Mouse (Mus musculus): ENCODE measurements around the gene Atxn1.
A peak's percentile ranks its signal among the peaks of the same experiment; 100 is the strongest.

Atxn1 gene

GRCm38 (mm10) chr13:45796286-45796685, 168.5 kb downstream of the Atxn1 start:
- DNase-seq (ENCODE audit: inconsistent age in 2 of 2, low spot score in 1 of 2), result peak in 1 of 2 experiments; percentile 65

- no peak for DNase-seq (ENCODE audit: inconsistent age in 2 of 2, low spot score in 1 of 2)
Observed at GRCm38 (mm10) chr13:45793796-45794195, 171.0 kb downstream of the Atxn1 start.

DNA sequence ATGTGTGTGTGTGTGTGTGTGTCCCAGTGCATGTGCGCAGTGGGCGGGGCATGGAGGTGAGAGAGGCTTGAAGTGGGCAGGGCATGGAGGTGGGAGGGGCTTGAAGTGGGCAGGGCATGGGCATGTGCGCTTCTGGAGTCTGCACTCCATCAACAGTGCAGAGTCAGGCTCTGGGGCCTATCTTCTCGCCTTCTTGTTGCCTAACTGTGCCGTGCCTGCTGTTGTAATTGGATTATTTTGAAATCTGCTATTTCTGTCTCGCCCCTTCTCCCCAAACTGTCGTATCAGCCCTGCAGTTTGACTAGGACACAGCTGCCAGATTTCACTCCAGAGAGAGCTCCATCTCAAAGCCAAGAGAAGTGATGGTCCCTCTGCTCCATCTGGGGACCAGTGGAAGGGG, 178.4 kb downstream of the Atxn1 start:
- DNase-seq (ENCODE audit: inconsistent age in 2 of 2, low spot score in 1 of 2), result peak in 1 of 2 experiments; percentile 54

DNA sequence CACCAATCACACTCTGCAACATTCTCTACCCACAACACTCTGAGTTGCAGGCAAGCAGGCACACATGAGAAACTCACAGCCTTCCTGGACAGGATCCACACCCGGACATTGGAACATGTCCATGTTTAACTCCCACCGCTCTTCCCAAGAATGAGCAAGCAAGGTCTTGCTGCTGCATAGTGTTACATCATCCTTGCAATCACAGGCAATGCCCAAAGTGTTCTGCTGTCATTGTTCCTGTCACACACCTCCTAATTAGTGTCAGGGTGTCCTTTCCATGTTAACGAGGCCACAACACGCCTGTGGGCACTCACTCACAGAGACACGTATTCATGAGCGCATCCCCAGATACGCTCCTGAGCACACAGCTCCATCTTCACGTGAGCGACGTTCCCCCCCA, 181.1 kb downstream of the Atxn1 start:
- DNase-seq (ENCODE audit: inconsistent age in 2 of 2, low spot score in 1 of 2), result peak in 1 of 2 experiments; percentile 49

- DNase-seq (ENCODE audit: inconsistent age in 2 of 2, low spot score in 1 of 2), result no peak
Observed at GRCm38 (mm10) chr13:45778750-45779149, 186.1 kb downstream of the Atxn1 start.

DNA sequence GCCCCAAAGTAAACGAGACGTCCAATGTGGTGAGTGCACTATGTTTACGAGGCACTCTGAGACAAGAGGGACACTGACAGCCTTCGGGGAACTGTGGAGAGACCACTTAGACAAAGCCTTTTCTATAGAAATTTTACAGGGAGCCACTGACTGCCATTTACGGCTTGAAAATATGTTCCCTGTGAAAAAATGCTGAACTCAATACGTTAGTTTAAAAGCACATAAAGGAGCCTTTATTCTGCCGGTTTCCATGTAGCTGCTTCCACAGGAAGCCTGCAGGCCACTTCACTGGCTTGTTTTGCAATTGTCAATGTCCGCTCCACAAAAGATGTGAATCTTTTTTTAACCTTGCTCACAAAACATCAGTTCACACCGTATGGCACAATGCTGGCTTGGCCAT, 186.6 kb downstream of the Atxn1 start:
- DNase-seq (ENCODE audit: inconsistent age in 2 of 2, low spot score in 1 of 2), result no peak

GRCm38 (mm10) chr13:45775516-45775915, 189.3 kb downstream of the Atxn1 start:
- no peak for DNase-seq (ENCODE audit: inconsistent age in 2 of 2, low spot score in 1 of 2)

DNA sequence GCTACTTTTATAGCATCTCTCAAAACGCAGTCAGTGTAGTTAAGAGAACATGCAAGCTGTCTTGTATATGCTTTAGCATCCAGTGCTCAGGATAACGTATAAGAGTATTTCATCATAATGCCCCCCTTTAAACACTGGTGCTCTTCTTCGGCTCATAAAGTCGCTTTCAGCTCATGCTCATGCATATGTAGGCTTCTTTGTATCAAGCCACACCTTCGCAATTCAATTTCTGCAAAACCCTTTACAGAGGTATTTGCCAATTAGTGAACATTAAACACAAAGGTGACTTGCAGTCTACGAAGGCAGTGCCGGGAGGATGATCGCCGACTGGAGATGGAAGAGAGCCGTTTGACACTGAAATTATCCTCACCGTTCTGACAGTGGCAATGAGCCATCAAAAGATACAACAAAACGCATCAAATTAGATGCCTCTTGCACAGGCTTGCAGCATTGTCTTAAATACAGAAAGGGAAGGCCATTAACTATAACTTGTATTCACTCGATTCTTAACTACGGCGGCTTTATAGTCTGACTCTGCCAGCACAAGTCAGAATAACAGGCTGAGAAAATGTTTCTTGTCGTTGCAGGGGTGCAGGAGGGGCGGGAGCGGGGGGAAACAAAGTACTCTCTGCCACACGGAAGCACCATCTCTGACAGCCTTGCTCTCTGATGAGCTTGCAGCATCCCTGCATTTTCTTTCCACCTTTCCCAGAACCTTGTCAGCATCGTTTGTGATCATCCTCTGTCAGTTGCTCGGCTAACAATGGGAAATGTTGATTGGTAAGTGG, 191.2 kb downstream of the Atxn1 start:
- no peak for DNase-seq (ENCODE audit: inconsistent age in 2 of 2, low spot score in 1 of 2)

DNA sequence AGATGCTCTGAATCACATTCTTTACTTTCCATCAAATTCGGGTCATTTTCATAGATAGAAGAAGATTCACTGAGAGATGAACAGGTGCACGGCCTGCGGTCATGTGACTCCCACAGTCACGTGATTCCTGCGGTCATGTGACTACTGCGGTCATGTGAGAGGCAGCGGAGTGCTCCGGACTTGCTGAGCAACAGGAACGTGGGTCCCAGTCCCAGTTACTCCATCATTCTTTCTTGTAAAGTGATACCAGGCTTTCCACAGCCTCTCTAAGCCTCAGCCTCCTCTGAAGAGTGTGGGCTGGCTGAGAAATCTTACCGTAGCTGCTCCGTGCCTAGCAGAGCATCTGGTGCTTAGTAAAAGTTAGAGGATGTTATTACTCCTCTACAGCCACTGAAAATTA, 195.1 kb downstream of the Atxn1 start:
- no peak for DNase-seq (ENCODE audit: inconsistent age in 2 of 2, low spot score in 1 of 2)

- DNase-seq (ENCODE audit: inconsistent age in 2 of 2, low spot score in 1 of 2), result no peak
Observed at GRCm38 (mm10) chr13:45768250-45768649, 196.6 kb downstream of the Atxn1 start.

DNA sequence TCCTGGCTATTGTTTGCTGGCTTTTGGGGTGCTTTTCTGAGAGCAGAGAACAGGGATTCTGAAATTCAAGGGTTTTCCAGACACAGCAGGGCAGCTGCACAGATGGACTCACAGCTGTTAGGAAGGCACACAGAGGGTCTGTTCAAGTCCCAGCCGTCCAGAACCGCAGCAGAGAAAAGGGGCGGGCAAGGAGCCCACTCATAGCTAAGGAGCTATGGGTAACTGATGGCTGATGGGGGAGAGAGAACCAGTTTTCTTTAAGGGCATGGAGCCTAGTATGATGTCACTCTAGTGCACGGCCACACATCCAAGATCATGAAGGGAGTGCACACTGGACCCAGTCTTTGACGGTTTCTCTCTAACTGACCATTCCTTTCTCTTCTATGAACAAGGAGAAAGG, 200.5 kb downstream of the Atxn1 start:
- DNase-seq (ENCODE audit: inconsistent age in 2 of 2, low spot score in 1 of 2), result no peak

- peak in 1 of 2 experiments; percentile 45 for DNase-seq (ENCODE audit: inconsistent age in 2 of 2, low spot score in 1 of 2)
Observed at GRCm38 (mm10) chr13:45762278-45762677, 202.5 kb downstream of the Atxn1 start.

DNA sequence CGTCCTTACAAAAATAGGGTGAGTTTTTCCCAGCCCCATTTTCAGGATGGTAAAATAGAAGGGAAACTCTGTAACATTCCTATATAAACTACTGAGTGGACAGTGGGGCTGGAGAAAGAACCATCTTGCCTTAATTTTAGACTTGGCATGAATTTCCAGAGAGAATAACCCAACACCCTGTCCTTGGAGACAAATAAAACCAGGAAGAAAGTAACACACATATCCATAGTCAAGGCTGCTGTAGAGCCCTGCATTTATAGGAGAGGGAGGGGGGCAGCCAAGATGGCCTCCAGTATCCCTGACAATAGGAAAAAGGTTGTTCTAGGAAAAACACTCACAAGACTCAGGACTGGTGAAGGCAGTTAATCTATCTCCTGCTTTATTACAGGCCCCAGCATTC, 210.3 kb downstream of the Atxn1 start:
- DNase-seq (ENCODE audit: inconsistent age in 2 of 2, low spot score in 1 of 2), result no peak

DNA sequence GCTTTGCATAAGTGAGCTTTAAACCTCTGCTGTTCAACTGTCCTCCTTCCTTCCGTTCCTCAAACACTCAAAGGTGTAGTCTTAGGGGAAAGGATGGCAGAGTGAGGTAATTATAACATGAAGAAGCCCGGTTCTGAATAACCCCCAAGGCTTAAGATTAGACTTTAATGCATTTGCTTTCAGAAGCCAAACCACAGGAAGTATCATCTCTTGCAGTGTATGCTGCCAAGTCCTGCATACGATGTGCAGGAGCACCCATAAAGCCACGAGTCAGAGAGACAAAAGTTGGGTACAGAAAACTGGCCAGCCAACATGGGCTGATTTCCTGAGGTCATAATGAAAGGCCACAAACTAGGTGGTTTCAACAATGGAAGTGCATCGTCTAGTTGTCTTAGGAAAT, 212.3 kb downstream of the Atxn1 start:
- no peak for DNase-seq (ENCODE audit: inconsistent age in 2 of 2, low spot score in 1 of 2)

DNA sequence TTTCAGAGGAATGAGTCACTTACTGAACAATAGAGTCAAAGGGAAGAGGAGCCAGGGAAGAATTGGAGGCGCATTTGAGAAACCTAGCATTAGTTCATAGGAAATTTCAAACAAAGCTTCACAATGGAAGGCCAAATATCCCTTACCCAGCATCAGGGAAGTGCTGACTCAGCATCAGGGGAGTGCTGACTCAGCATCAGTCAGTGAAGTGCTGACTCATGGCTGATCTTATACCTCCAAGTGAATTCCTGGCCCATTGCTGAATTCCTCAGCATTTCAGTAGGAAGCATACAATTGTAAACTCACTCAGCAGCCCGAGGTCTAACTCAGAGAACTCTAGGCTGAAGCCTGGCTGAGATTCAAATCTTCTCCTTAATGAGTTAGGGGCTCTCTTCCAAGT, 213.6 kb downstream of the Atxn1 start:
- DNase-seq (ENCODE audit: inconsistent age in 2 of 2, low spot score in 1 of 2), result peak; percentile 46 to 68

DNA sequence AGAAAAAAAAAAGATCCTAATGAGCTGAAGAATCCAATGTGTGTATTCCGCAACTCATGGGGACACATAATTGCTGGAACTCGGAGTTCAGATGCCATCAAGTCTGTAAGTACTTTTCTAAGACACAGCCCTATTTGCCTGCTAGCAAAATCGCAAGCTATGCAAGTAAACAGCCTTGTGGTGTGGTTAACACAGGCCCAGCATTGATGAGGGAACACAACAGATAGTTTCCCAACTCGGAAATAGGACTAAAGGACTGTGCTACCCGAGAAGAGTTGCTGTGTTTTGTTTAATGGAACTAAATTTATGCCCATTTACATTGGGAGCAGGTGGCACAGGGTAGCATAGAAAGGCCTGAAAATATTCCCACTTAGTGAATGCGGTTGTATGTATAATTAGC, 214.2 kb downstream of the Atxn1 start:
- DNase-seq (ENCODE audit: inconsistent age in 2 of 2, low spot score in 1 of 2), result no peak

DNA sequence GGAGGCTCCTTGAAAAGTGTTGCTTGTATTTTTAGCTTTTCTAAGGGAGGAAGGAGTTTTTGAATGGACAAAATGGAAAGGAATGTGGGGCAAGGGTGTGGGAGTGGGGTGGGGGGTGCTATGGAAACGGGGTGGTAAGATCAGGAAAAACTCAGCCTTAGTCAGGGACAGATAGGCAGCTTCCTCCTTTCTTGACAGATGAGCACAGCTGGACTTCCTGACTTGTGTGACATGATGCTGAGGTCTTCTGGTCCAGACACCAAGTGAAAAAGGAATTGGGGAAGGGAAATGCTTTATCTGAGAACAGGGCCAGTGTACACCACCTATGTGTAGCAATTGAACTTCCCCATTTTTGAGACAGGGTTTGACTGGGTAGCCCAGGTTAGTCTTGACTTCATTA, 214.9 kb downstream of the Atxn1 start:
- peak in 1 of 2 experiments; percentile 36 for DNase-seq (ENCODE audit: inconsistent age in 2 of 2, low spot score in 1 of 2)

GRCm38 (mm10) chr13:45749222-45749621, 215.6 kb downstream of the Atxn1 start:
- DNase-seq (ENCODE audit: inconsistent age in 2 of 2, low spot score in 1 of 2), result no peak

DNA sequence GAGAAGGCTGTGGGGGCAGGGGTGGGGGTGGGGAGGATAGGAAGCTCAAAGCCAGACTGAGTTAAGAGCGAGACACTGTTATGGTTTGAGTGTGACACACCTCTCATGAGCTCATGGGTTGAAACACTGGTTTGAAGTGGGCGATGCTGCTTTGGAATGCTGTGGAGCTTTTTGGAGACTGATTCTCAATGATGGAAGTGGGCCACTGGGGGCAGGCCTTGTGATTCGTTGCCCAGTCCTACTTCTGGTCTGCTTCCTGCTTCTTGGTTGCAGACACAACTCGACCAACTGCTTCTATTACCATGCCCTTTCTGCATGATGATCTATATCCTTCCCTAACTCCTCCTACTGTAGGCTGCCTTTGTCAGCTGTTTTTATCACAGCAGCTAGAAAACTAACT, 216.1 kb downstream of the Atxn1 start:
- no peak for DNase-seq (ENCODE audit: inconsistent age in 2 of 2, low spot score in 1 of 2)

- DNase-seq (ENCODE audit: inconsistent age in 2 of 2, low spot score in 1 of 2), result no peak
Observed at GRCm38 (mm10) chr13:45745851-45746773, 218.7 kb downstream of the Atxn1 start.

GRCm38 (mm10) chr13:45744803-45745432, 219.9 kb downstream of the Atxn1 start:
- no peak for DNase-seq (ENCODE audit: inconsistent age in 2 of 2, low spot score in 1 of 2)

- no peak for DNase-seq (ENCODE audit: inconsistent age in 2 of 2, low spot score in 1 of 2)
Observed at GRCm38 (mm10) chr13:45743848-45744247, 221.0 kb downstream of the Atxn1 start.

Measured in adrenal gland, adult (tissue).